Mouse (Mus musculus) brown adipose tissue, adult 24 weeks (tissue): ENCODE data around the gene Slc23a2. TPM values are rescaled to one million over a fixed set of nuclear protein-coding genes. Genes with fewer than 3 reads are reported as not detected.

Experiments used
- H3K27ac ChIP-seq: fragments of 200-500 bp; replicated peaks from 2 replicates; pipeline ENCODE4 v1.5.1; 2012; ENCODE audit warnings: low read depth, mild to moderate bottlenecking, low read length
- H3K4me1 ChIP-seq: fragments of 200-500 bp; 2 replicates; pipeline ENCODE4 v1.6.1; 2012; ENCODE audit warnings: low read length, mixed read lengths; ENCODE audit not compliant: control insufficient read depth, insufficient read depth, insufficient read length
- H3K4me3 ChIP-seq: fragments of 200-500 bp; 2 replicates; pipeline ENCODE4 v1.5.1; 2012; ENCODE audit warnings: low read depth, mild to moderate bottlenecking, low read length, moderate library complexity; ENCODE audit not compliant: insufficient read depth
- polyA plus RNA-seq: library from polyadenylated mRNA; stranded (reverse); fragments of >200 nt; gene quantifications from 2 replicates; pipeline ENCODE4 v1.2.4, GENCODE M21; 2012; ENCODE audit not compliant: missing spikeins, insufficient read depth, insufficient read length

Slc23a2 gene
- polyA plus RNA-seq, 1 experiment, result 12.3 TPM

DNA sequence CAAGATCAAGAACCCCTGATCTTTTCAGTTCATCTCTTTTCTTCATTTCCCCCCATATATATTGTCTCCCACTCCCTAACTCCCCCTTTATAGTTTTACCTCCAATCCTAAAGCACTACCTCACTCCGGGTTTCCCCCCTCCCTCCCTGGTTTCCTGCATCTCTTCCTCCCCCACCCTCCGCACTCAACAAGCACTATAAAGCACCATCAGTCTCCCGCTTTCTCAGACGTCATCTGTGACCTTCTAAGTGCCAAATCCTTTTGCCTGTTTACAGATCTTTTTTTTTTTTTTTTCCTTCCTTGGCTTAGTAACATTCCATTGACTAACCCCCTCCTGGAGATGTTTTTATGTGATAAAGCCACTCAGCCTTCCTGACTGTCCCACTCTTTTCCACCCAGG is 1.6 kb upstream of the Slc23a2 start:
- no peak overlapping the region for H3K4me3 ChIP-seq
- peaks cover 8% of the 10 kb centered on the region for H3K4me1 ChIP-seq
- no peak overlapping the region for H3K27ac ChIP-seq

DNA sequence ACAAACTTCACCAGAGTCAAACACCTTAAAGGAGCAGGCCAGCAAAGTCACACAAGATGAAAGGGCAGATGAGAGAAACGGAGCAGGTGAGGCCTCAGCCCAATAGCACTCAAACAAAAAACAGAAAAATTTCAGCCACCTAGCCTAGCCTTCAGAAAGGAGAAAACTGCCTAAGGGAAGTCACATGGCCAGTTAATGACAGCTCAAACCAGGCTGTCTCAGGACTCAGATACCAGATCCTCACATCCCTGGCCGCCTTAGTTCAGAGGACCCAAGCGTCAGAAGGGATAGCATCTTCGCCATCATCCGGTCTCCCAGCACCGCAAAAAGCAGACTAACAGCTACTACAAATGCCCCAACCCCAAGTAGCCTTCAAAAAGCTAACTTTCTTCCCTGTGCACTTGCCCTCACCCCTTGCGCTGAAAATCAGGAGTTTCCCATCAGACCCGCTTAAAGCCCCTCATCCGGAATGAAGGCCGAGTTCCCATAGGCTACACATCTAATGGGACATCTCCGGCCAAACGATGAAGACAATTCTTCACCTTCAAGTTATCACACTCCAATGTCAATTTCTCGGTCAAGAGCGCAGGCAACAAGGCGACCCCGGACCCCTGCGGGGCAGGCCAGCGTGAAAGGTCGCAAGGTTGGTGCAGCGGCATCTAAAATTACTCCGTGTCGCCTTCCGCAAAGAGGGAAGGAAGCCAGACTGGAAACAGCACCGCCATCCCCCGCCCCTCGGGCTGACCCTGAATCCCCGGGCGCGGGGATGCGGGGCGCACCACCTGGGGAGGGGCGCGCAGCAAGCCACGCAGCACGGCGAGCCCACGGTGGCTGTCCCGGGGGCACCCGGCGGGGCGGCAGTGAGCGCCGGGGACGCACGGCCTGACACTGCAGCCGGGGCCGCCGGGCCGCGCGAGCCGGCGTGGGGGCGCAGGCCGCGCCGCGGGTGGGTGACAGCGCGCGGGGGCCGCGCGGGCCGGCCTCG is 673 bp downstream of the Slc23a2 start:
- Histone ChIP-seq H3K27ac (no peak overlapping the region), H3K4me1 (peaks cover 7% of the 10 kb centered on the region; the same call in 1 of the 2 replicates), H3K4me3 (peak overlapping the region; percentile 79)

GRCm38 (mm10) chr2:132142606-132143005 is 2.3 kb downstream of the Slc23a2 start:
- peaks cover 7% of the 10 kb centered on the region; the same call in 1 of the 2 replicates for H3K4me1 ChIP-seq
- no peak overlapping the region for H3K27ac ChIP-seq
- H3K4me3 ChIP-seq, result no peak overlapping the region

DNA sequence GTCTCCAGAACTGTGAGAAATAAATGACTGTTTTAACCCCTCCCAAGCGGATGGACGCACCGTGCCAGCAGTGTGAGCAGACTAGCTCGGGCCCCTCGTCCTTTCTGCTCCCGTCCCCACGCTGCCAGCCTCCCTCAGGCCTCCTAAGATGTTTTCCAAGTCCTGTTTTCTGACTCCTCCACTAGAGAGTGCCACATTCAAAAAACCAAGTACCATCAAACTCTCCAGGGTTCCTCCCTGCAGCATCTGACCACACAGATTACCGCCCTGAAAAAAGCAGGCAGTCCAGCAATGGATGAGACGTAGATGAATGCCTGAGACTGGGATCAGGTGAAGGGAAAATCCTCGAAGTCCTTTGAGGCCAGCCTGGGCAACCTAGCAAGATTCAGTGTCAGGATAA is 4.4 kb downstream of the Slc23a2 start:
- Histone ChIP-seq H3K4me1 (peaks cover 7% of the 10 kb centered on the region; the same call in 1 of the 2 replicates), H3K4me3 (no peak overlapping the region), H3K27ac (no peak overlapping the region)

DNA sequence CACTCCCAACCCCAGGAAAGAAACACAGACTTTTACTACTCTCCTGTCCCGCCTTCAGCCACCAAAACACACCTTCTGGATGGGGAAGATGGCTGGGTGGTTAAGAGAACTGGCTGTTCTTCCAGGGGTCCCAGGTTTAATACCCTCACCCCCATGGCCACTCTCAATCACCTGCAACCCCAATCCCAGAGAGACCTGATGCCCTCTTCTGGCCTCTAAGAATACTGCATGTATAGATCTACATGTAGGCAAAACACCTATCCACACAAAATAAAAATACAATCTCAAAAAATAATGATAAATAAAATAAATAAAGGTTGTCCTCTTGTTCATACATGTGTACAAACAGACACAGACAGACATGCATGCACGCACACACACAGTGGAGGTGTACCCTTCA is 5.8 kb downstream of the Slc23a2 start:
- no peak overlapping the region for H3K4me3 ChIP-seq
- peaks cover 9% of the 10 kb centered on the region; the same call in 1 of the 2 replicates for H3K4me1 ChIP-seq
- H3K27ac ChIP-seq, result no peak overlapping the region

- Histone ChIP-seq H3K27ac (no peak overlapping the region), H3K4me1 (peaks cover 8% of the 10 kb centered on the region), H3K4me3 (no peak overlapping the region)
These were observed 8.9 kb downstream of the Slc23a2 start for GRCm38 (mm10) chr2:132135876-132136637.

DNA sequence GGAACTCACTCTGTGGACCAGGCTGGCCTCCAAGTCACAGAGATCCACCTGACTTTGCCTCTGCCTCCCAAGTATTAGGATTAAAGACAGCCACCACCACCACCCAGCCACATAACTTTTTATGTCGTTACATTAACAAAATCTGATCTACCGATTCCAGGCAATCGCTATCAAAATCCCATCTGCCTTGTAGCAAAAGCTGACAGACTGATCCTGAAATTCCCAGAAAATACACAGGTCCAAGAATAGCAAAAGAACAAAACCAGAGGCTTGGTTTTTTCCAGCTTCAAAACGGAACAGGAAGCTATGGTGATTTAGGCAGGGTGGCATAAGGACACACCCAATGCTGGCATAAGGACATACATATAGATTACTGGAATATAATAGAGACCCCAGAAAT is 10.2 kb downstream of the Slc23a2 start:
- Histone ChIP-seq H3K4me1 (peaks cover 13% of the 10 kb centered on the region), H3K27ac (no peak overlapping the region), H3K4me3 (no peak overlapping the region)

DNA sequence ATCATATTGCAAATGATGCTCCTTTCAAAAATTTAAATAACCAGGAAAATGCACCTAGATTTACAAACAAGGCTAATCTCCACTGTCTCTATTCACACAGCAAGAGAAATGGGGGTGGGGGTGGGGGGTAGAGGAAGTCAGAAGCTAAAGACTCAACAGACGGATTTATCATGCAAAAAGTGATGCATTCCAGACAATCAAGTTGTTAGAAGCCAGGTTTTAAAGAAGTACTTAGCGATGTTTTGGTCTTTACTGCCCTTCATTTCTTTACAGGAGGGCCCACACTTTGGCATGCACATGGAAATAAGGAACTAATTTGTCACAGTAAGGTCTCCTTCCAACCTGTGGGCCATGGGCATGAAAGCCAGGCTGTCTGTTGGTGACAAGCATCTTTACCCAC is 11.5 kb downstream of the Slc23a2 start:
- no peak overlapping the region for H3K27ac ChIP-seq
- peaks cover 14% of the 10 kb centered on the region for H3K4me1 ChIP-seq
- H3K4me3 ChIP-seq, result no peak overlapping the region

DNA sequence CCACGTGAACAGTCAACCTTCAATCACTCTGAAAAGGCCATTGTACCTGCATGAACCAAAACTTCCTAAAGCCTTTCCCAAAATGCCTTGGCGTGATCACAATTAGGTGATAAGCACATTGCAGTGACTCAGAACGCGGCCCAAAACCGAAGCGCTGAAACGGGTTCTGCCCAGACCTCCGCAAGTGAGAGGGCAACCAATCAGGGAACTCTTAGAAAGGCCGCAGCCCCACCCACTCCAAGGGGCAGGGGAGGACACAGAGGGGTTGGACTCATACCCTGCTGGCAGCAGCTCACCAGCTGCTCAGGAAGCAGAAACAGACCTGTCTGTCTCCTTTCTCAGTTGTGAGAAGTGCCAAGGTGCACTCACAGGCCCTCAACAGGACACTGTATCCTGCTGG is 13.6 kb downstream of the Slc23a2 start:
- Histone ChIP-seq H3K27ac (no peak overlapping the region), H3K4me3 (no peak overlapping the region), H3K4me1 (peaks cover 20% of the 10 kb centered on the region)

- H3K27ac ChIP-seq, result no peak overlapping the region
- no peak overlapping the region for H3K4me3 ChIP-seq
- H3K4me1 ChIP-seq, result peaks cover 22% of the 10 kb centered on the region
These were observed 14.9 kb downstream of the Slc23a2 start for GRCm38 (mm10) chr2:132129980-132130379.

DNA sequence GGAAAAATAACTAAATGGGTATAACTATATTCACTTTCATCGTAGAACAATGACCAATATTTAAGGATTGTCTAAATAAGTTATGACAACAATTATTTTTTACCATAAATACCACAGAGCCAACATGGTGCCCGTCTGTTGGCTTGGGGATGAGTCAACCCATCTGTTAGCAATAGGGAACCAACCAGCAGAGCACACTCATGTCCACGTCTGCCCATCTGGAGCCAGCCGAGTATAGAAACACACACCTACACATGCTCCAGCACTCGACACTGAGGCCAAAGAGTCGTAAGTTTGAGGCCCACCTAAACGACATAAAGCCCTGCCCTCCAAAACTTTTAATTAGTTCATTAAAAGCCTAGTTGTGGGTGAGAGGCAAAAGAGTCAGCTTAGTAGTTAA is 15.7 kb downstream of the Slc23a2 start:
- no peak overlapping the region for H3K4me3 ChIP-seq
- no peak overlapping the region for H3K27ac ChIP-seq
- H3K4me1 ChIP-seq, result peaks cover 22% of the 10 kb centered on the region

DNA sequence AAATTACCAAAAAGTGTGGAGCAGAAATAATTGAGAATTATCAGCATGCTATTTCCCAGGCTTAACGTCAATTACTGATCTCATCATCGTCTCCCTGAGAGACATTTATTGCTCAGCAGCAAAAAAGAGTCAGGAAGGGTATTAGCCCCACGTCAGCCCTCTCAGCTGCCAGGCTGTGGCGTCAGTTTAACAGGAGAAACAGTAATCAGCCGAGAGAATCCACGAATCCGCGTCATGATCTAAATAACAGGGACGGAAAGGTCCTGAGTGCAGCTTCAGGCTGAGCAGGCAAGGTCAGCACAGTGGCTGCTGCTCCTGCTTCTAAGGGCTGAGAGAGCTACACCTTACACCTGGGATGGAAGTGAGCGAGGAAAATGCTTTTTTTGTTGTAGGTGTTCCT is 17.0 kb downstream of the Slc23a2 start:
- peaks cover 19% of the 10 kb centered on the region for H3K4me1 ChIP-seq
- H3K4me3 ChIP-seq, result no peak overlapping the region
- no peak overlapping the region for H3K27ac ChIP-seq

DNA sequence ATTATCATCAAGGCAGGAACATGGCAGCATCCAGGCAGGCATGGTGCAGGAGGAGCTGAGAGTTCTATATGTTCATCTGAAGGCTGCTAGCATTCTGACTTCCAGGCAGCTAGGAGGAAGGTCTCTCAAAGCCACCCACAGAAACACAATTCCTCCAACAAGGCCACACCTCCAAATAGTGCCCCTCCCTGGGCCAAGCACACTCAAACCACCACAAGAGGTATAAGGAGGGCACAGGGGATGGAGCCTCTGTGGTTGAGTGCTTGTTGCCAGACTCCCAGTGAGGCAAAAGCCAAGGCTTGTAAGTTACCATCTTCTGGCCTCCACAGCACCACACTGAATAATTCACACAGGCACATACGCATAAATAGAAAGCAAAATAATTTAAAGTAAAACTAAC is 18.6 kb downstream of the Slc23a2 start:
- peaks cover 20% of the 10 kb centered on the region for H3K4me1 ChIP-seq
- no peak overlapping the region for H3K4me3 ChIP-seq
- no peak overlapping the region for H3K27ac ChIP-seq

- Histone ChIP-seq H3K4me1 (peaks cover 9% of the 10 kb centered on the region), H3K4me3 (no peak overlapping the region), H3K27ac (no peak overlapping the region)
These were observed 21.8 kb downstream of the Slc23a2 start for GRCm38 (mm10) chr2:132123063-132123462.

DNA sequence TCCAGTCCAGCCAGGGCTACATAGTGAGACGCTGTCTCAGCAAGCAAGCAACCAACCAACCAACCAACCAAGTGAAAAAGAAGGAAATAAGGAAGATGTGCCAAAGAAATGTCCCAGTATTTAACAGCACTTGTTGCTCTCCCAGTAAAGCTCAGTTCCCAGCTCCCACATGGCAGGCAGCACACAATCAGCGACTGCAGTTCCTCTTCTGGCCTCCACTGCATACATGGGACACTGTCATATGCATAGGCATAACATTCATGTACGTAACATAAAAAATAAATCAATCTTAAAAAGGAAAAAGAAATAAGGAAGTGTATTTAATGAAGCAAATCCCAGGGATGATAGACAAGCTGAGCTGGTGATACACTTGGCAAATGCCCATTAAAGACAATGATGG is 23.9 kb downstream of the Slc23a2 start:
- Histone ChIP-seq H3K4me1 (peaks cover 3% of the 10 kb centered on the region; the same call in 1 of the 2 replicates), H3K4me3 (no peak overlapping the region), H3K27ac (no peak overlapping the region)
